Mouse (Mus musculus): Measurements from ENCODE around the gene Olfr547. TPM values are rescaled to one million over a fixed set of nuclear protein-coding genes. Genes with fewer than 3 reads are reported as not detected.

Gene Olfr547
- not detected for polyA plus RNA-seq (2014; fragmentation: Illumina TruSeq; extraction: RNeasy Lipid Tissue Mini Kit (QIAGEN cat#74804))

GRCm38 (mm10) chr7:102534449-102534848, at the start of gene Olfr547:
Gene Olfr547, plus strand, starts transcription at chr7:102534749.

DNA sequence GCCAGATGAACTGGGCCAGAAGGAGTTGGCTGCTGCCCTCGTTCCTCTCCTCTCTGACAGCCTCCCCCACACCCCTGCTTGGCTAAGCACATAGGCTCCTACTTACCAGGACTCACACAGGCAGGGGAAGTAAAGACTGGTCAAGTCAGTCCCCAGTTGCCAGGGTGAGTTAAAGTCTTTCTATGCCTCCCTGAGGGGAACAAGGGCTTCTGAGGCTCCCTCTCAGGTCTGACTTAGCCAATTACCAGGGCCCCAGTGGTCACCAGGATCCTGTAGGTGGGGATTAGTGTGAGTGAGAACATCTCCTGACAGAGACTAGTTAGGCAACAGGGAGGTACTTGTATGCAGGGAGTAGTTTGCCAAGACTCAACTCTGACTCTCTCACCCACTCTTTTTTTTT, 46.4 kb upstream of the Olfr547 start, which contains the start of gene Olfr544:
Olfr544 (minus strand) TSS at position 153 of the 400 bp plus-strand sequence.

GRCm38 (mm10) chr7:102499473-102499872, 35.1 kb upstream of the Olfr547 start, which contains the start of gene Olfr545:
Gene Olfr545, minus strand, starts transcription at chr7:102499573.

GRCm38 (mm10) chr7:102540596-102540995, 6.0 kb downstream of the Olfr547 start, which contains the start of gene Olfr548-ps1:
Gene Olfr548-ps1, plus strand, starts transcription at chr7:102540896.

GRCm38 (mm10) chr7:102549570-102549969, 15.0 kb downstream of the Olfr547 start, which contains the start of gene Olfr549:
Gene Olfr549, plus strand, starts transcription at chr7:102549870.

GRCm38 (mm10) chr7:102564999-102565997, 30.7 kb downstream of the Olfr547 start, which contains the start of gene Trim21:
Gene Trim21, minus strand, starts transcription at chr7:102565486.

GRCm38 (mm10) chr7:102571142-102571541, 36.6 kb downstream of the Olfr547 start, which contains the start of gene Olfr550:
Gene Olfr550, plus strand, starts transcription at chr7:102571442.

Other genes starting within 250 kb of the Olfr547 start
- 117 TPM for gene Rrm1, start 93.1 kb upstream of the Olfr547 start, polyA plus RNA-seq (2014; fragmentation: Illumina TruSeq; extraction: RNeasy Lipid Tissue Mini Kit (QIAGEN cat#74804))
- not detected for gene Olfr543, start 53.1 kb upstream of the Olfr547 start, polyA plus RNA-seq (2014; fragmentation: Illumina TruSeq; extraction: RNeasy Lipid Tissue Mini Kit (QIAGEN cat#74804))
- not detected for gene Olfr544, start 46.4 kb upstream of the Olfr547 start, polyA plus RNA-seq (2014; fragmentation: Illumina TruSeq; extraction: RNeasy Lipid Tissue Mini Kit (QIAGEN cat#74804))
- not detected for gene Olfr545, start 35.2 kb upstream of the Olfr547 start, polyA plus RNA-seq (2014; fragmentation: Illumina TruSeq; extraction: RNeasy Lipid Tissue Mini Kit (QIAGEN cat#74804))
- not detected for gene Olfr548-ps1, start 6.1 kb downstream of the Olfr547 start, polyA plus RNA-seq (2014; fragmentation: Illumina TruSeq; extraction: RNeasy Lipid Tissue Mini Kit (QIAGEN cat#74804))
- not detected for gene Olfr549, start 15.1 kb downstream of the Olfr547 start, polyA plus RNA-seq (2014; fragmentation: Illumina TruSeq; extraction: RNeasy Lipid Tissue Mini Kit (QIAGEN cat#74804))
- gene Trim21, start 30.7 kb downstream of the Olfr547 start, polyA plus RNA-seq (2014; fragmentation: Illumina TruSeq; extraction: RNeasy Lipid Tissue Mini Kit (QIAGEN cat#74804)): 13.1 TPM
- gene Olfr550, start 36.7 kb downstream of the Olfr547 start, polyA plus RNA-seq (2014; fragmentation: Illumina TruSeq; extraction: RNeasy Lipid Tissue Mini Kit (QIAGEN cat#74804)): not detected
- not detected for gene Olfr551, start 57.1 kb downstream of the Olfr547 start, polyA plus RNA-seq (2014; fragmentation: Illumina TruSeq; extraction: RNeasy Lipid Tissue Mini Kit (QIAGEN cat#74804))
- not detected for gene Olfr552, start 63.0 kb downstream of the Olfr547 start, polyA plus RNA-seq (2014; fragmentation: Illumina TruSeq; extraction: RNeasy Lipid Tissue Mini Kit (QIAGEN cat#74804))
- gene Olfr553, start 83.5 kb downstream of the Olfr547 start, polyA plus RNA-seq (2014; fragmentation: Illumina TruSeq; extraction: RNeasy Lipid Tissue Mini Kit (QIAGEN cat#74804)): not detected
- gene Olfr554, start 103.7 kb downstream of the Olfr547 start, polyA plus RNA-seq (2014; fragmentation: Illumina TruSeq; extraction: RNeasy Lipid Tissue Mini Kit (QIAGEN cat#74804)): not detected
- gene Olfr555, start 124.1 kb downstream of the Olfr547 start, polyA plus RNA-seq (2014; fragmentation: Illumina TruSeq; extraction: RNeasy Lipid Tissue Mini Kit (QIAGEN cat#74804)): not detected
- gene Olfr556, start 130.2 kb downstream of the Olfr547 start, polyA plus RNA-seq (2014; fragmentation: Illumina TruSeq; extraction: RNeasy Lipid Tissue Mini Kit (QIAGEN cat#74804)): not detected
- 6.5 TPM for gene Trim68, start 152.6 kb downstream of the Olfr547 start, polyA plus RNA-seq (2014; fragmentation: Illumina TruSeq; extraction: RNeasy Lipid Tissue Mini Kit (QIAGEN cat#74804))
- not detected for gene Olfr557, start 161.2 kb downstream of the Olfr547 start, polyA plus RNA-seq (2014; fragmentation: Illumina TruSeq; extraction: RNeasy Lipid Tissue Mini Kit (QIAGEN cat#74804))
- 10.3 TPM for gene Olfr558, start 167.5 kb downstream of the Olfr547 start, polyA plus RNA-seq (2014; fragmentation: Illumina TruSeq; extraction: RNeasy Lipid Tissue Mini Kit (QIAGEN cat#74804))
- gene Olfr33, start 184.3 kb downstream of the Olfr547 start, polyA plus RNA-seq (2014; fragmentation: Illumina TruSeq; extraction: RNeasy Lipid Tissue Mini Kit (QIAGEN cat#74804)): not detected
- gene Olfr559, start 192.7 kb downstream of the Olfr547 start, polyA plus RNA-seq (2014; fragmentation: Illumina TruSeq; extraction: RNeasy Lipid Tissue Mini Kit (QIAGEN cat#74804)): not detected
- not detected for gene Olfr560, start 224.6 kb downstream of the Olfr547 start, polyA plus RNA-seq (2014; fragmentation: Illumina TruSeq; extraction: RNeasy Lipid Tissue Mini Kit (QIAGEN cat#74804))
- 0.43 TPM for gene Olfr78, start 224.7 kb downstream of the Olfr547 start, polyA plus RNA-seq (2014; fragmentation: Illumina TruSeq; extraction: RNeasy Lipid Tissue Mini Kit (QIAGEN cat#74804))
- not detected for gene Olfr561, start 236.5 kb downstream of the Olfr547 start, polyA plus RNA-seq (2014; fragmentation: Illumina TruSeq; extraction: RNeasy Lipid Tissue Mini Kit (QIAGEN cat#74804))

Data from ovary, adult 10 weeks (tissue).